Mouse (Mus musculus) liver, embryonic 11.5 days (tissue): ENCODE results near the gene Prl8a2. TPM values are rescaled to one million over a fixed set of nuclear protein-coding genes. Genes with fewer than 3 reads are reported as not detected.

Experiments used
- ATAC-seq: fragments of 200-750 bp; cut with Nextera tagmentation; replicated peaks from 2 replicates; pipeline ENCODE4 v1.8.0; 2017; ENCODE audit warnings: moderate number of reproducible peaks, mild to moderate bottlenecking, moderate TSS enrichment, moderate library complexity; ENCODE audit not compliant: low FRiP score
- DNase-seq: peaks from one replicate; pipeline ENCODE4 v3.0.0-alpha.2; 2017; ENCODE audit warnings: low spot score
- H3K27ac ChIP-seq: fragments of 300-500 bp; sonication (generic); 2 replicates; pipeline ENCODE4 v1.5.1; 2014; ENCODE audit warnings: mild to moderate bottlenecking, low read depth, low read length, control low read depth
- H3K27me3 ChIP-seq: fragments of 300-500 bp; sonication (generic); replicated peaks from 2 replicates; pipeline ENCODE4 v1.6.1; 2014; ENCODE audit warnings: low read length, mixed read lengths; ENCODE audit not compliant: control insufficient read depth, insufficient read depth
- H3K36me3 ChIP-seq: fragments of 300-500 bp; sonication (generic); 2 replicates; pipeline ENCODE4 v1.6.1; 2014; ENCODE audit warnings: mild to moderate bottlenecking, low read length, moderate library complexity, mixed read lengths; ENCODE audit not compliant: control insufficient read depth, insufficient read depth
- H3K4me1 ChIP-seq: fragments of 300-500 bp; sonication (generic); replicated peaks from 2 replicates; pipeline ENCODE4 v1.6.1; 2014; ENCODE audit warnings: low read length, mixed read lengths; ENCODE audit not compliant: control insufficient read depth, insufficient read depth
- H3K4me2 ChIP-seq: fragments of 300-500 bp; sonication (generic); 2 replicates; pipeline ENCODE4 v1.6.1; 2014; ENCODE audit warnings: mild to moderate bottlenecking, control low read depth, moderate library complexity
- H3K4me3 ChIP-seq: fragments of 300-500 bp; sonication (generic); 2 replicates; pipeline ENCODE4 v1.5.1; 2014; ENCODE audit warnings: low read depth, low read length, control low read depth
- H3K9ac ChIP-seq: fragments of 300-500 bp; sonication (generic); 2 replicates; pipeline ENCODE4 v1.6.1; 2014; ENCODE audit warnings: low read depth, low read length, control low read depth
- H3K9me3 ChIP-seq: fragments of 300-500 bp; sonication (generic); 2 replicates; pipeline ENCODE4 v1.6.1; 2016; ENCODE audit warnings: low read length, inconsistent platforms, mixed read lengths; ENCODE audit not compliant: control insufficient read depth
- WGBS: fragments of 180-500 bp; shearing (Covaris S2); extraction: QIAGEN DNeasy Blood & Tissue Kit; methylation state at CpG from one replicate; pipeline ENCODE4 v1.1.7; 2014; 5-methylcytosine and 5-hydroxymethylcytosine counted together
- polyA plus RNA-seq: library from polyadenylated mRNA; unstranded; fragments of >200 nt; fragmentation: Nextera tagmentation; extraction: Ambion mirVana; gene quantifications from 2 replicates; pipeline ENCODE4 v1.2.1, GENCODE M21; 2014

Gene Prl8a2
- polyA plus RNA-seq = not detected in 2 replicates

- no peak within 1 kb of the TSS for H3K9ac ChIP-seq
- no peak for DNase-seq
- H3K4me3 ChIP-seq = no peak within 1 kb of the TSS
- H3K27ac ChIP-seq = no peak within 1 kb of the TSS
- no peaks in the 10 kb centered on the region for H3K36me3 ChIP-seq
- H3K4me1 ChIP-seq = no peaks in the 10 kb centered on the region
- ATAC-seq = no peak
- no peaks in the 10 kb centered on the region for H3K9me3 ChIP-seq
- no peak within 1 kb of the TSS for H3K4me2 ChIP-seq
- 66% methylated on average over 2 of the region's 2 CpGs for WGBS
- H3K27me3 ChIP-seq = no peaks in the 10 kb centered on the region
Measured at GRCm38 (mm10) chr13:27345373-27345772, at the start of gene Prl8a2. Gene Prl8a2, plus strand, starts transcription at chr13:27345673.

- Histone ChIP-seq H3K9ac (no peak within 1 kb of the TSS), H3K4me2 (no peak within 1 kb of the TSS), H3K27me3 (no peaks in the 10 kb centered on the region), H3K36me3 (no peaks in the 10 kb centered on the region), H3K27ac (no peak within 1 kb of the TSS), H3K9me3 (no peaks in the 10 kb centered on the region), H3K4me1 (no peaks in the 10 kb centered on the region), H3K4me3 (no peak within 1 kb of the TSS)
- DNase-seq = no peak
- WGBS = 78% methylated on average over 7 of the region's 7 CpGs
- no peak for ATAC-seq
Measured at GRCm38 (mm10) chr13:27312334-27313225, 32.9 kb upstream of the Prl8a2 start, which contains the start of gene Prl6a1. Gene Prl6a1, plus strand, starts transcription at chr13:27312627.

- WGBS = 83% methylated on average over 1 of the region's 1 CpGs
- no peaks in the 10 kb centered on the region for H3K9me3 ChIP-seq
Measured at GRCm38 (mm10) chr13:27334989-27335388, 10.5 kb upstream of the Prl8a2 start.

GRCm38 (mm10) chr13:27342733-27343275 is 2.7 kb upstream of the Prl8a2 start:
- ATAC-seq = no peak
- Histone ChIP-seq H3K9me3 (no peaks in the 10 kb centered on the region), H3K4me3 (no peak overlapping the region), H3K4me2 (no peak overlapping the region), H3K4me1 (no peaks in the 10 kb centered on the region), H3K27me3 (no peaks in the 10 kb centered on the region), H3K36me3 (no peaks in the 10 kb centered on the region), H3K27ac (no peak overlapping the region), H3K9ac (no peak overlapping the region)
- no peak for DNase-seq
- 48% methylated on average over 3 of the region's 3 CpGs for WGBS

More at GRCm38 (mm10) chr13:27334989-27335388, 10.5 kb upstream of the Prl8a2 start:
- H3K4me1 ChIP-seq = no peaks in the 10 kb centered on the region
- DNase-seq (no peak), ATAC-seq (no peak)
- H3K27ac ChIP-seq = no peak overlapping the region
- H3K36me3 ChIP-seq = no peaks in the 10 kb centered on the region
- no peak overlapping the region for H3K9ac ChIP-seq
- no peak overlapping the region for H3K4me3 ChIP-seq
- no peak overlapping the region for H3K4me2 ChIP-seq
- H3K27me3 ChIP-seq = no peaks in the 10 kb centered on the region

GRCm38 (mm10) chr13:27390746-27391145 is 45.3 kb downstream of the Prl8a2 start, which contains the start of gene Prl2b1:
Gene Prl2b1, minus strand, starts transcription at chr13:27390846.
- Histone ChIP-seq H3K9me3 (no peaks in the 10 kb centered on the region), H3K4me3 (no peak within 1 kb of the TSS), H3K36me3 (no peaks in the 10 kb centered on the region), H3K4me2 (no peak within 1 kb of the TSS), H3K9ac (no peak within 1 kb of the TSS), H3K4me1 (no peaks in the 10 kb centered on the region), H3K27me3 (no peaks in the 10 kb centered on the region), H3K27ac (no peak within 1 kb of the TSS)
- ATAC-seq (no peak), DNase-seq (no peak)
- 72% methylated on average over 6 of the region's 6 CpGs for WGBS

GRCm38 (mm10) chr13:27399061-27399724 is 53.7 kb downstream of the Prl8a2 start:
- Histone ChIP-seq H3K27me3 (no peaks in the 10 kb centered on the region), H3K9me3 (no peaks in the 10 kb centered on the region), H3K36me3 (no peaks in the 10 kb centered on the region), H3K27ac (no peak overlapping the region), H3K4me2 (no peak overlapping the region), H3K4me1 (no peaks in the 10 kb centered on the region), H3K9ac (no peak overlapping the region), H3K4me3 (no peak overlapping the region)
- WGBS = 89% methylated on average over 7 of the region's 7 CpGs
- ATAC-seq (no peak), DNase-seq (no peak)

Other genes with a start within 250 kb of the Prl8a2 start
- gene Prl3d2, start 224.0 kb upstream of the Prl8a2 start, polyA plus RNA-seq = not detected in 2 replicates
- gene Prl3d3, start 188.9 kb upstream of the Prl8a2 start, polyA plus RNA-seq = not detected in 2 replicates
- not detected in 2 replicates for gene Prl3c1, start 149.0 kb upstream of the Prl8a2 start, polyA plus RNA-seq
- not detected in 2 replicates for gene Prl3b1, start 103.8 kb upstream of the Prl8a2 start, polyA plus RNA-seq
- gene Prl3a1, start 86.2 kb upstream of the Prl8a2 start, polyA plus RNA-seq = not detected in 2 replicates
- not detected in 2 replicates for gene Prl6a1, start 33.0 kb upstream of the Prl8a2 start, polyA plus RNA-seq
- not detected in 2 replicates for gene Prl2b1, start 45.2 kb downstream of the Prl8a2 start, polyA plus RNA-seq
- gene Prl8a6, start 93.0 kb downstream of the Prl8a2 start, polyA plus RNA-seq = not detected in 2 replicates
- gene Prl8a8, start 167.5 kb downstream of the Prl8a2 start, polyA plus RNA-seq = not detected in 2 replicates
- gene Prl8a9, start 218.9 kb downstream of the Prl8a2 start, polyA plus RNA-seq = not detected in 2 replicates
- not detected in 2 replicates for gene Prl8a1, start 236.5 kb downstream of the Prl8a2 start, polyA plus RNA-seq